Mouse (Mus musculus) ovary, postnatal 14 days (tissue): ENCODE results near the gene Fndc3b.

ENCODE experiments used
- DNase-seq: peaks from one replicate; pipeline ENCODE4 v3.0.0; 2022; ENCODE audit warnings: low spot score

Fndc3b gene

DNA sequence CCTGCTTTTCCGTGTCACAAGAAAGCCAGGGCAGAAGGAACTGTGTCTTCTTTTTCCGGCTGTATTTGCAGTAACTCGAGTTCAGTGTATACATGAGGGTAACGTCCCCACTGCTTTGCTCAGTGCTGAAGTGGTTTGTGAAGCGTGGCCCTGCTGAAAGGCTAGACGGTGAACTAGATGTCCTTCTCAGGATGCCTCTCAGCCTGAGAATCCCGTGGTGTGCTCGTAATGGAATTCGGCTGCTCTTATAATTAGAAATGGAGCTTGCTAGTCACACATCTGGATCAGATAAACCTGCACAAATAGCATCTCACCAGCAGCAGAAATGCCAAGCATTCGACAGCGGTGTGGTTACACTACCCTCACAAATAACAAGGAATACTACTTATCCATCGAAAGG lies 40.7 kb downstream of the Fndc3b start:
- DNase-seq = no peak

- DNase-seq = no peak
These were observed 43.8 kb downstream of the Fndc3b start for GRCm38 (mm10) chr3:27667280-27667679.

GRCm38 (mm10) chr3:27665338-27665737 lies 45.8 kb downstream of the Fndc3b start:
- no peak for DNase-seq

- no peak for DNase-seq
These were observed 47.9 kb downstream of the Fndc3b start for GRCm38 (mm10) chr3:27663221-27663620.

GRCm38 (mm10) chr3:27658198-27658763 lies 52.8 kb downstream of the Fndc3b start:
- DNase-seq = no peak

DNA sequence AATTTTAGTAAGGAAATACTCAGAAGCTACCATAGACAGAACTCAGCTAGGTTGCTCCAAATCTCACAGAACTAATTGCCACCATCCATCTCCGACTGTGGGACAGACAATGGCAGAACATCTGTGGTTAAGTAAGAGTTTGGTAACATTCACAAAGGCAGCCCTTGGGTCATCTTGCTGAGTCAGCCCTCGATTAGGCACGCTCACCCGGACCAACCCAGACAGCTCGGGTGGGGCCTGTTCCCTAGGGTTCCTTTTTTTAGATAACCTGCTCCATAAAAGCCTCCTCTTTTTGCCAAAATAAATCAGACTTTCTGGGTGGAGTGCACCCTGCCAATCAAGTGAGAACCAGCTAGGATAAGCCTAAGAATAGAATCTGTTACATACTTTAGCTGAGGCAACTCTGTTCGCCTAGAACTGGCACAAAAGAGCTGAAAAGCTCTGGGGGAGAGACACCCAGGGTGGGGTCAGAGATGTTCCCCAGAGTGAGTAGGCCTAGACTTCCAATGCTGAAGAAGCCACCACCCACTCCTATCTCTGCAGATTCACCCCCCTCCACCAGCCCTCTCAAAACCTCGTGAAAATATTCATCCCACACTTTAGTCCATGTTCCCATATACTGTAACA lies 54.2 kb downstream of the Fndc3b start:
- DNase-seq = no peak

DNA sequence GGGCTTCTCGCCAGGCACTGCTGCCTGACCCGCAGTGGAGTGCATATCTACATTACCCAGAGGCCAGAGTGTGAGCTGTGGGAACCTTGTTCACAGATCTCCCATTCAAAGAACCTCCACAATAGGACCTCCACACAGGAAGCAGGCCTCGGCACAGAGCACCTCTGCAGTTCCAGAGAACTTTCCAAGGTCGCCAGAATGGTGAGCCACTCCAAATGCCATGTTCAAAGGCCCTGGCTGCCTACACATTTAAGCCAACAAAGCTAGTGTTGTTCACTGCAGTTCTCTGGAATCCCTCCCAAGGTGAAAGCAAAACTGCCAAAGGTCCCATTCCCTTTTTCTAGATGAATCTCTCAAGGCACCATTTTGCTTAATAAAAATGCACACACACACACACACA lies 55.4 kb downstream of the Fndc3b start:
- DNase-seq = no peak

GRCm38 (mm10) chr3:27655042-27655441 lies 56.1 kb downstream of the Fndc3b start:
- no peak for DNase-seq

- no peak for DNase-seq
These were observed 58.6 kb downstream of the Fndc3b start for GRCm38 (mm10) chr3:27652451-27653011.

GRCm38 (mm10) chr3:27651731-27652130 lies 59.4 kb downstream of the Fndc3b start:
- no peak for DNase-seq

DNA sequence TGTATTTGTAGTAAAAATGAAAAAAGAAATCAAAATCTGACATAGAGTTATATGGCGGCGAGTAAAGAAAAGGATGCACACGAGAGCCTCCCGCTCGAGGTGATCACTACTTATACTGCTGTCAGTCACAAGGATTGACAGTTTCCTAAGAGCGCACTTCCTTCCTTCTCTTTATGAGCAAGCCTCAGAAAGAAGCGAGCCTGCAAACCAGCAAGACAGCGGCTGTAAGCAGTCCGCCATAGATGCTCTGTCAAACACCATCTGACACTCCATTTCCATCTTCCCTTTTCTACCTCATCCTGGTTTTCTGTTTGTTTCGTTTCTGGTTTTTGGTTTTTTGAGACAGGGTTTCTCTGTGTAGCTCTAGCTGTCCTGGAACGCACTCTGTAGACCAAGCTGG lies 61.0 kb downstream of the Fndc3b start:
- DNase-seq = no peak

DNA sequence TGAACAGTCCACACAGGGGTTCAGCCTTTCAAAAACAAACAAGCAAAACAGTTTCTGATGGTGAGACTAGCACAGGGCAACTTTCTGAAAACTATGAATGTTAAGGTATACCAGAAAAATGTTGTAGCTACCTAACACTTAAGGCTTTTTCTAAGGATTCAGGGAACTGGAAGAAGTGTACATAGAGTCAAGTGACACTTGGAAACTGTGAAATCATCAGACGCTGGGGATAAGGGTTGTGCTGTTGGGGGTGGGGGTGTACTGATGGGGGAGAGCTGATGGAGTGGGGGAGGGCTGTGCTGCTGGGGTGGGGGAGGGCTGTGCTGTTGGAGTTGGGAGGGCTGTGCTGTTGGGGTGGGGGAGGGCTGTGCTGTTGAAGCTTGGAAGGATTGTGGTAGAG lies 61.8 kb downstream of the Fndc3b start:
- no peak for DNase-seq

- no peak for DNase-seq
These were observed 68.7 kb downstream of the Fndc3b start for GRCm38 (mm10) chr3:27642381-27642780.

- DNase-seq = no peak
These were observed 71.4 kb downstream of the Fndc3b start for GRCm38 (mm10) chr3:27639701-27640100.

GRCm38 (mm10) chr3:27637046-27637661 lies 74.0 kb downstream of the Fndc3b start:
- DNase-seq = no peak

GRCm38 (mm10) chr3:27635776-27636175 lies 75.3 kb downstream of the Fndc3b start:
- no peak for DNase-seq

GRCm38 (mm10) chr3:27632880-27633279 lies 78.2 kb downstream of the Fndc3b start:
- DNase-seq = no peak

- DNase-seq = no peak
These were observed 80.0 kb downstream of the Fndc3b start for GRCm38 (mm10) chr3:27631112-27631511.

- DNase-seq = no peak
These were observed 81.4 kb downstream of the Fndc3b start for GRCm38 (mm10) chr3:27629716-27630115.

DNA sequence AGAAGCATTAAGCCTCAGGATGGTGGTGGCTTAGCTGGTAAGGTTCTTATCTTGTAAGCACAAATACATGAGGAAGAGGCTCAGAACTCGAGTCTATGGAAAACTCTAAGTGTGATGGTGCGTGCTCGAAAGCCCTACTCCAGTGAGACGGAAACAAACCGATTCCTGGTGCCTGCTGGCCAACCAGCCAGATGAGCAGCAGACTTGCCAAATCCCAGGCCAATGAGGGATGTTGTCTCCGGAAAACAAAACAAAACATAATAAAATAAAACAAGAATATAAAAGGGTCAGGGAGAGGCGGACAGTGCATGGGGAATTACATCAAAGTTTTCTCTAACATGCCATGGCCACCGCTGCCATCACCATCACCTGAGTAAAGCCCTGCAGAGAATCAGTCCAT lies 84.8 kb downstream of the Fndc3b start:
- no peak for DNase-seq

DNA sequence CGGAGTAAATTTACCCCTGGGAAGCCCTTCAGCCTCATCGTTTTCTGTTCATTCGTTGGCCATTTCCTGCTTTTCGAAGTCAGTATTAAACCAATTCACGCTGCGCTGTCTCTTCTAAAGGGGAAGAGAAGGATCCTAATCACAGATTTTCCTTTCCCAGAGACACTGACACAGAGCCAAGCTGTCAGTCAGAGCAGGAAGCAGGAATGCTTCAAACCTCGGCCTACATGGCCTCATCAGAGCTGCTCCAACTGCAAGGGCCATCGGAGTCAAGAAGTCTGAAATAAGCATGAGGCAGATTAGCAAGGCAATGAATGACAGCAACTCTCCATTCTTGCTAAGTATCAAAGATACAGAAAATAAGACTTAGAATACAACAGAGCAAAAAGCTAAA lies 85.5 kb downstream of the Fndc3b start:
- no peak for DNase-seq

- DNase-seq = no peak
These were observed 86.0 kb downstream of the Fndc3b start for GRCm38 (mm10) chr3:27624974-27625591.

DNA sequence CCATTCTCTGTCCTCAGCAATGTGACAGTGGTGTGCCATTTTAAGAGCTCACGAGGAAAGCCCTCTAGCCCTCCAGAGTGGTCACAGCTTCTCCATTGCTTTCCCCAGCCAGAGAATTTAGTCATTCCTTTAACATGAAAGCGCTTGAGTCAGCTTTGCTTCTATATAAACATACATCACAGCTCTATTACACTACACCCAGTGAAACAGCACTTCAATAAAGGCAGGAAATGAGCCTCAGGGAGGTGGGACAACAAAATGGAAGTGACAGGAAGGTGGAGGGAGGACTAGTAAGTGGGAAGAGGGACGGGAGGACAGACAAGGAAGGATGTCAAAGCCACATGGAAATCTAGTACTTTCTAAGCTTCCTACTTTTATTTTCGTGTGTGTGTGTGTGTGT lies 88.7 kb downstream of the Fndc3b start:
- no peak for DNase-seq
